ENCODE assay signal across 17 mouse cellular contexts in genomic region chr15:103473182-103473581, GRCm38 (mm10). TPM values are rescaled to one million over a fixed set of nuclear protein-coding genes. Genes with fewer than 3 reads are reported as not detected.
"Had no signal": no experiment of that assay in that cellular context is flagged by ENCODE, and none has a peak within 500 bp of the region (broad histone marks: within the 10 kb centered on the region; RNA-seq: fewer than 3 reads in every experiment).

No protein-coding gene starts in this region.

- DNase-seq: kidney, adult 18-20 months; kidney, adult 9 months; kidney, postnatal 14 days; kidney, postnatal 4 days; liver; lung, adult 18-20 months; lung, postnatal 14 days; lung, postnatal 4 days; midbrain, embryonic 14.5 days; thymus, adult 2 months; thymus, postnatal 14 days; thymus, postnatal 4 days had no signal

RNA-seq across cellular contexts. Expression of gene Gtsf2, which starts 24.9 kb away (rescaled TPM):
- total RNA-seq: layer of hippocampus, adult 18-20 months; layer of hippocampus, postnatal 25 days; megakaryocyte progenitor cell, adult 5-6 weeks; megakaryocyte-erythroid progenitor cell, adult 5-6 weeks had no signal

RNA-seq across cellular contexts. Expression of gene Gtsf1, which starts 42.9 kb away (rescaled TPM):
- total RNA-seq: layer of hippocampus, adult 18-20 months; layer of hippocampus, postnatal 25 days; megakaryocyte progenitor cell, adult 5-6 weeks; megakaryocyte-erythroid progenitor cell, adult 5-6 weeks; midbrain, postnatal 0 days had no signal
